Mouse (Mus musculus) liver, adult 2 months (tissue): Measurements from ENCODE around the gene Nhsl1.

Experiments used
- CTCF ChIP-seq: fragments of 200-500 bp; IDR thresholded peaks from 2 replicates; pipeline ENCODE4 v1.5.1; 2011; ENCODE audit warnings: low read depth, low read length, control low read depth
- POLR2A ChIP-seq: fragments of 200-500 bp; IDR thresholded peaks from 2 replicates; pipeline ENCODE4 v1.6.1; 2011; ENCODE audit warnings: low read length, control low read depth; ENCODE audit not compliant: insufficient read depth; ENCODE audit errors: extremely low read depth

- TF ChIP-seq CTCF, result no peak
- TF ChIP-seq POLR2A, result no peak
Measured at GRCm38 (mm10) chr10:18409068-18409467, 90.3 kb downstream of the Nhsl1 start.
